Mouse (Mus musculus) MEL (cell line): ENCODE measurements around the gene 2510002D24Rik. TPM values are rescaled to one million over a fixed set of nuclear protein-coding genes. Genes with fewer than 3 reads are reported as not detected.

Source experiments
- DNase-seq: peaks from one replicate; pipeline ENCODE4 v3.0.0; 2011; ENCODE audit warnings: low read depth, low spot score
- H3K27ac ChIP-seq: 2 replicates; pipeline ENCODE4 v1.5.1; 2012; ENCODE audit warnings: low read depth, mild to moderate bottlenecking, control low read depth, low read length, moderate library complexity; ENCODE audit not compliant: control insufficient read depth
- H3K27me3 ChIP-seq, 2 experiments: fragments of 150-350 bp in 1 of 2; sonication (generic) in 1 of 2; 2 replicates each; pipeline ENCODE4 v1.6.1; 2012; ENCODE audit warnings: low read length in 2 of 2, mild to moderate bottlenecking in 2 of 2, improper control_type of control experiment in 1 of 2, moderate library complexity in 1 of 2; ENCODE audit not compliant: insufficient read depth in 2 of 2, control insufficient read depth in 1 of 2
- H3K36me3 ChIP-seq, 2 experiments: 2 replicates each; pipeline ENCODE4 v1.6.1; 2012 to 2014; ENCODE audit warnings: low read length in 2 of 2, improper control_type of control experiment in 1 of 2, inconsistent platforms in 1 of 2, mild to moderate bottlenecking in 1 of 2; ENCODE audit not compliant: insufficient read depth in 2 of 2, control insufficient read depth in 1 of 2
- H3K4me1 ChIP-seq, 2 experiments: fragments of 150-350 bp in 1 of 2; sonication (generic) in 1 of 2; 2 replicates each; pipeline ENCODE4 v1.6.1; 2012; ENCODE audit warnings: low read length in 2 of 2, improper control_type of control experiment in 1 of 2, mild to moderate bottlenecking in 1 of 2; ENCODE audit not compliant: insufficient read depth in 2 of 2, control insufficient read depth in 1 of 2
- H3K4me3 ChIP-seq, 2 experiments: fragments of 150-350 bp in 1 of 2; sonication (generic) in 1 of 2; 2 replicates each; pipeline ENCODE4 v1.5.1; 2012; ENCODE audit warnings: low read depth in 2 of 2, low read length in 2 of 2, mild to moderate bottlenecking in 2 of 2, moderate library complexity in 2 of 2, control low read depth in 1 of 2, improper control_type of control experiment in 1 of 2; ENCODE audit not compliant: control insufficient read depth in 1 of 2, insufficient read depth in 1 of 2
- H3K79me2 ChIP-seq: 2 replicates; pipeline ENCODE4 v1.6.1; 2012; ENCODE audit warnings: mild to moderate bottlenecking, low read length, moderate library complexity; ENCODE audit not compliant: control insufficient read depth, poor library complexity, insufficient read depth
- H3K9ac ChIP-seq: 2 replicates; pipeline ENCODE4 v1.6.1; 2012; ENCODE audit warnings: low read depth, mild to moderate bottlenecking, control low read depth, low read length, moderate library complexity; ENCODE audit not compliant: control insufficient read depth, poor library complexity, severe bottlenecking
- H3K9me3 ChIP-seq: fragments of 150-350 bp; sonication (generic); replicated peaks from 2 replicates; pipeline ENCODE4 v1.6.1; 2012; ENCODE audit warnings: mild to moderate bottlenecking, low read length, improper control_type of control experiment, moderate library complexity; ENCODE audit not compliant: insufficient read depth
- BHLHE40 ChIP-seq: IDR thresholded peaks from 2 replicates; pipeline ENCODE4 v1.6.1; 2012; ENCODE audit warnings: low read depth, mild to moderate bottlenecking, inconsistent platforms, low read length, improper control_type of control experiment, borderline replicate concordance
- CHD1 ChIP-seq: IDR thresholded peaks from 2 replicates; pipeline ENCODE4 v1.6.1; 2012; ENCODE audit warnings: low read depth, mild to moderate bottlenecking, inconsistent platforms, low read length, improper control_type of control experiment
- CHD2 ChIP-seq: IDR thresholded peaks from 2 replicates; pipeline ENCODE4 v1.6.1; 2011; ENCODE audit warnings: low read length, improper control_type of control experiment
- E2F4 ChIP-seq: IDR thresholded peaks from 2 replicates; pipeline ENCODE4 v1.6.1; 2011; ENCODE audit warnings: low read depth, low read length, improper control_type of control experiment, borderline replicate concordance
- EP300 ChIP-seq, 2 experiments: IDR thresholded peaks; 2 replicates each; pipeline ENCODE4 v1.6.1; 2011; ENCODE audit warnings: improper control_type of control experiment in 2 of 2, low read length in 2 of 2, low read depth in 1 of 2, mild to moderate bottlenecking in 1 of 2
- ETS1 ChIP-seq: IDR thresholded peaks from 2 replicates; pipeline ENCODE4 v1.6.1; 2012; ENCODE audit warnings: low read depth, mild to moderate bottlenecking, inconsistent platforms, low read length, improper control_type of control experiment, moderate library complexity
- GABPA ChIP-seq: IDR thresholded peaks from 2 replicates; pipeline ENCODE4 v1.6.1; 2012; ENCODE audit warnings: low read depth, mild to moderate bottlenecking, inconsistent platforms, low read length, improper control_type of control experiment, moderate library complexity
- GATA1 ChIP-seq: IDR thresholded peaks from 2 replicates; pipeline ENCODE4 v1.6.1; 2011; ENCODE audit warnings: low read depth, low read length, improper control_type of control experiment
- HCFC1 ChIP-seq: IDR thresholded peaks from 2 replicates; pipeline ENCODE4 v1.6.1; 2012; ENCODE audit warnings: low read depth, mild to moderate bottlenecking, inconsistent platforms, low read length, improper control_type of control experiment, moderate library complexity
- JUND ChIP-seq: IDR thresholded peaks from 2 replicates; pipeline ENCODE4 v1.6.1; 2011; ENCODE audit warnings: low read depth, mild to moderate bottlenecking, improper control_type of control experiment, low read length
- MAFK ChIP-seq: IDR thresholded peaks from 2 replicates; pipeline ENCODE4 v1.6.1; 2011; ENCODE audit warnings: low read depth, mild to moderate bottlenecking, low read length, improper control_type of control experiment, borderline replicate concordance
- MAX ChIP-seq: IDR thresholded peaks from 2 replicates; pipeline ENCODE4 v1.6.1; 2011; ENCODE audit warnings: low read length, improper control_type of control experiment
- MAZ ChIP-seq: IDR thresholded peaks from 2 replicates; pipeline ENCODE4 v1.6.1; 2012; ENCODE audit warnings: low read depth, mild to moderate bottlenecking, inconsistent platforms, low read length, improper control_type of control experiment
- MEF2A ChIP-seq: IDR thresholded peaks from 2 replicates; pipeline ENCODE4 v1.6.1; 2014; ENCODE audit warnings: low read depth, mild to moderate bottlenecking, inconsistent platforms, low read length, improper control_type of control experiment; ENCODE audit not compliant: poor library complexity, insufficient replicate concordance, severe bottlenecking; ENCODE audit errors: extremely low read depth
- MXI1 ChIP-seq: IDR thresholded peaks from 2 replicates; pipeline ENCODE4 v1.6.1; 2011; ENCODE audit warnings: mild to moderate bottlenecking, low read depth, low read length, improper control_type of control experiment
- MYB ChIP-seq: IDR thresholded peaks from 2 replicates; pipeline ENCODE4 v1.6.1; 2011; ENCODE audit warnings: mild to moderate bottlenecking, low read depth, low read length, improper control_type of control experiment
- MYC ChIP-seq: IDR thresholded peaks from 2 replicates; pipeline ENCODE4 v1.6.1; 2011; ENCODE audit warnings: low read depth, mild to moderate bottlenecking, low read length, improper control_type of control experiment, moderate library complexity
- NRF1 ChIP-seq: IDR thresholded peaks from 2 replicates; pipeline ENCODE4 v1.6.1; 2014; ENCODE audit warnings: low read depth, mild to moderate bottlenecking, inconsistent platforms, low read length, improper control_type of control experiment, moderate library complexity; ENCODE audit not compliant: poor library complexity, insufficient read depth, severe bottlenecking
- POLR2AphosphoS2 ChIP-seq: IDR thresholded peaks from 2 replicates; pipeline ENCODE4 v1.6.1; 2011; ENCODE audit warnings: low read length, improper control_type of control experiment
- POLR2AphosphoS5 ChIP-seq: IDR thresholded peaks from 2 replicates; pipeline ENCODE4 v1.6.1; 2012; ENCODE audit warnings: low read depth, borderline replicate concordance, mild to moderate bottlenecking, inconsistent platforms, low read length, moderate library complexity, mixed read lengths
- RAD21 ChIP-seq: IDR thresholded peaks from 2 replicates; pipeline ENCODE4 v1.6.1; 2011; ENCODE audit warnings: mild to moderate bottlenecking, low read depth, low read length, improper control_type of control experiment
- RCOR1 ChIP-seq: IDR thresholded peaks from 2 replicates; pipeline ENCODE4 v1.6.1; 2012; ENCODE audit warnings: low read depth, mild to moderate bottlenecking, inconsistent platforms, low read length, improper control_type of control experiment
- SIN3A ChIP-seq: IDR thresholded peaks from 2 replicates; pipeline ENCODE4 v1.6.1; 2012; ENCODE audit warnings: low read length, improper control_type of control experiment, inconsistent platforms
- SMC3 ChIP-seq: IDR thresholded peaks from 2 replicates; pipeline ENCODE4 v1.6.1; 2011; ENCODE audit warnings: low read depth, low read length, improper control_type of control experiment
- TAL1 ChIP-seq: IDR thresholded peaks from 2 replicates; pipeline ENCODE4 v1.6.1; 2012; ENCODE audit warnings: mild to moderate bottlenecking, inconsistent platforms, low read length, moderate library complexity, mixed read lengths
- TBP ChIP-seq: IDR thresholded peaks from 2 replicates; pipeline ENCODE4 v1.8.0; 2011; ENCODE audit warnings: low read depth, low read length, improper control_type of control experiment
- TCF12 ChIP-seq: IDR thresholded peaks from 2 replicates; pipeline ENCODE4 v1.6.1; 2014; ENCODE audit warnings: low read depth, mild to moderate bottlenecking, inconsistent platforms, low read length, improper control_type of control experiment, moderate library complexity
- USF1 ChIP-seq: IDR thresholded peaks from 2 replicates; pipeline ENCODE4 v1.6.1; 2014; ENCODE audit warnings: low read depth, mild to moderate bottlenecking, inconsistent platforms, low read length, improper control_type of control experiment, moderate library complexity
- USF2 ChIP-seq, 2 experiments: IDR thresholded peaks; 2 replicates each; pipeline ENCODE4 v1.6.1; 2011 to 2012; ENCODE audit warnings: improper control_type of control experiment in 2 of 2, low read length in 2 of 2, borderline replicate concordance in 1 of 2, inconsistent platforms in 1 of 2, low read depth in 1 of 2, mild to moderate bottlenecking in 1 of 2; ENCODE audit not compliant: insufficient read depth in 1 of 2
- ZC3H11A ChIP-seq: IDR thresholded peaks from 2 replicates; pipeline ENCODE4 v1.6.1; 2012; ENCODE audit warnings: low read depth, mild to moderate bottlenecking, inconsistent platforms, low read length, improper control_type of control experiment
- ZKSCAN1 ChIP-seq: IDR thresholded peaks from 2 replicates; pipeline ENCODE4 v1.6.1; 2012; ENCODE audit warnings: low read depth, mild to moderate bottlenecking, inconsistent platforms, low read length, improper control_type of control experiment, moderate library complexity
- polyA plus RNA-seq, 2 experiments: library from polyadenylated mRNA; stranded (reverse) in 1 of 2; unstranded in 1 of 2; fragments of >175 nt in 1 of 2; fragments of >200 nt in 1 of 2; gene quantifications; 2 replicates each; pipeline versions ENCODE4 v1.2.1 to v1.2.4; 2012; ENCODE audit warnings: low replicate concordance in 2 of 2, low read depth in 1 of 2; ENCODE audit not compliant: insufficient read length in 2 of 2, insufficient read depth in 1 of 2, missing spikeins in 1 of 2
- total RNA-seq: library from RNA; depleted of rRNA; stranded (reverse); fragments of 300-350 nt; gene quantifications from 2 replicates; pipeline ENCODE4 v1.2.3, GENCODE M21; 2012

Gene 2510002D24Rik
- total and polyA plus RNA-seq, 3 experiments: 25.3 to 33.0 TPM; not detected in 1

GRCm38 (mm10) chr16:18822356-18822755, 14.0 kb upstream of the 2510002D24Rik start:
- H3K27me3 ChIP-seq: no peaks in the 10 kb centered on the region
- no peak overlapping the region for H3K4me3 ChIP-seq
- TF ChIP-seq MYB: peak; percentile 79
- peak; percentile 96 for TF ChIP-seq TCF12
- TF ChIP-seq USF1: 0 out of 2 replicates have a peak, but pooled peaks have one; percentile 73
- TF ChIP-seq MAX: no peak
- TF ChIP-seq CHD1: no peak
- TF ChIP-seq RCOR1: peak; percentile 86
- no peak for TF ChIP-seq MYC
- TF ChIP-seq TAL1: peak; percentile 87
- TF ChIP-seq ETS1: peak; percentile 82
- TF ChIP-seq GABPA: no peak
- no peak for TF ChIP-seq NRF1
- no peak for TF ChIP-seq RAD21
- TF ChIP-seq POLR2AphosphoS2: no peak
- TF ChIP-seq EP300 (IDR thresholded peaks at IDR 0.05; ENCODE audit: low read depth in 1 of 2, low read length in 2 of 2): peak; percentile 95 to 97
- no peak for TF ChIP-seq ZKSCAN1
- peak; percentile 95 for TF ChIP-seq GATA1
- no peak for TF ChIP-seq MAZ
- peak; percentile 13; the same call in 1 of the 2 replicates for TF ChIP-seq CHD2
- no peak for TF ChIP-seq MXI1
- no peak for TF ChIP-seq E2F4
- TF ChIP-seq HCFC1: 0 out of 2 replicates have a peak, but pooled peaks have one; percentile 21
- peak; percentile 76 for TF ChIP-seq SIN3A
- DNase-seq: peak; percentile 87
- no peaks in the 10 kb centered on the region for H3K79me2 ChIP-seq
- H3K36me3 ChIP-seq: peaks cover 23 to 45% of the 10 kb centered on the region in 2 experiments
- no peaks in the 10 kb centered on the region for H3K9me3 ChIP-seq
- H3K4me1 ChIP-seq: peaks cover 17 to 26% of the 10 kb centered on the region in 2 experiments
- H3K27ac ChIP-seq: peak overlapping the region; percentile 77
- H3K9ac ChIP-seq: no peak overlapping the region

- Histone ChIP-seq H3K27ac (peak overlapping the region; percentile 77), H3K9ac (no peak overlapping the region), H3K36me3 (peaks cover 23 to 50% of the 10 kb centered on the region in 2 experiments)
- no peak for TF ChIP-seq SMC3
- TF ChIP-seq MEF2A: no peak
- TF ChIP-seq USF1: no peak
- TF ChIP-seq MAX: no peak; the same call in 1 of the 2 replicates
- TF ChIP-seq TBP: no peak
- TF ChIP-seq GATA1: no peak
- no peak for TF ChIP-seq POLR2AphosphoS5
- no peak for TF ChIP-seq USF2 (IDR thresholded peaks at IDR 0.05; ENCODE audit: borderline replicate concordance in 1 of 2, insufficient read depth in 1 of 2, low read depth in 1 of 2, low read length in 2 of 2)
- no peak for TF ChIP-seq MAZ
- no peak for TF ChIP-seq ZC3H11A
- no peak for TF ChIP-seq MAFK
- TF ChIP-seq GABPA: no peak
- no peak for TF ChIP-seq TAL1
- TF ChIP-seq MYB: no peak
- TF ChIP-seq BHLHE40: no peak
- TF ChIP-seq JUND: no peak
- no peak for TF ChIP-seq NRF1
- TF ChIP-seq, all 39 proteins: peak for 0
- Histone ChIP-seq H3K79me2 (no peaks in the 10 kb centered on the region), H3K4me1 (peaks cover 17 to 26% of the 10 kb centered on the region in 2 experiments), H3K9me3 (no peaks in the 10 kb centered on the region), H3K4me3 (no peak overlapping the region), H3K27me3 (no peaks in the 10 kb centered on the region)
- DNase-seq: no peak
These were observed 13.5 kb upstream of the 2510002D24Rik start for GRCm38 (mm10) chr16:18822925-18823324.
